Mouse (Mus musculus): ENCODE results near the gene Bicral. TPM values are rescaled to one million over a fixed set of nuclear protein-coding genes. Genes with fewer than 3 reads are reported as not detected.
A peak's percentile ranks its signal among the peaks of the same experiment; 100 is the strongest.
"Not testable (repeated sequence)": the region's sequence is repeated elsewhere in the genome, so short reads cannot be mapped to it uniquely, and the experiment has no call there.

Gene Bicral
- polyA plus RNA-seq, 1 experiment from 2014 or later, result 3.2 TPM

- H3K4me2 ChIP-seq, result peak within 1 kb of the TSS; percentile 82
- peak within 1 kb of the TSS; percentile 92 for H3K27ac ChIP-seq
- peaks cover 33% of the 10 kb centered on the region for H3K36me3 ChIP-seq
- H3K9me3 ChIP-seq (replicated peaks), result no peaks in the 10 kb centered on the region
- under 1% methylated on average over 50 of the region's 50 CpGs for WGBS
- peak within 1 kb of the TSS; percentile 95 for H3K4me3 ChIP-seq
- ATAC-seq (replicated peaks; ENCODE audit: insufficient number of reproducible peaks, insufficient read depth, low FRiP score, low read depth), result peak; percentile 90
- peak within 1 kb of the TSS; percentile 82 for H3K9ac ChIP-seq
- H3K4me1 ChIP-seq (replicated peaks), result peaks cover 16% of the 10 kb centered on the region
- no peaks in the 10 kb centered on the region for H3K27me3 ChIP-seq
These were observed 85.6 kb downstream of the Bicral start, which contains the start of gene 2310039H08Rik for GRCm38 (mm10) chr17:46772404-46773277. TSS of gene 2310039H08Rik (plus strand) at chr17:46772635.

GRCm38 (mm10) chr17:46772038-46772403, 86.3 kb downstream of the Bicral start:
- peak overlapping the region; percentile 95 for H3K4me3 ChIP-seq
- peak overlapping the region; percentile 92 for H3K27ac ChIP-seq
- 4% methylated on average over 5 of the region's 5 CpGs for WGBS
- H3K4me2 ChIP-seq, result peak overlapping the region; percentile 82
- no peak for ATAC-seq (replicated peaks; ENCODE audit: insufficient number of reproducible peaks, insufficient read depth, low FRiP score, low read depth)
- H3K27me3 ChIP-seq, result no peaks in the 10 kb centered on the region
- H3K36me3 ChIP-seq, result peaks cover 27% of the 10 kb centered on the region
- no peaks in the 10 kb centered on the region for H3K9me3 ChIP-seq (replicated peaks)
- peak overlapping the region; percentile 82 for H3K9ac ChIP-seq
- H3K4me1 ChIP-seq (replicated peaks), result peaks cover 16% of the 10 kb centered on the region

DNA sequence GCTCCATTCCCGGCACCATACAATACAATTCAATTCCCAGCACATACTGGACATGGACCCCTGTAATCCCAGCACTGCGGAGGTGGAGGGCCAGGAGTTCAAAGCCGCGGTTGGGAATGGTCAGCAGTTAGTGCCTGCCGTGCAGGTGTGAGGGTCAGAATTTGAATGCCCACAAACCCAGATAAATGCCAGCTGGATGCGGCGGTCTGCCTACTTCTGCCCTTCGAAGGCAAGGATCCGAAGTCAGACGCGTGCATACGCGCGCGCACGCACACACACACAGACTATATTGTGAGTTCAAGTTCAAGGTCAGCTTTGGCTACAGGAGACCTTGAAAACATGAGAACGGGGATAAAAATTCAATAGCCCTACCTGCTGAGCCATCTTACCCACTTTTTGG, 86.7 kb downstream of the Bicral start:
- ATAC-seq (replicated peaks; ENCODE audit: insufficient number of reproducible peaks, insufficient read depth, low FRiP score, low read depth), result no peak
- Histone ChIP-seq H3K9me3 (replicated peaks) (no peaks in the 10 kb centered on the region), H3K4me1 (replicated peaks) (peaks cover 16% of the 10 kb centered on the region), H3K36me3 (peaks cover 22% of the 10 kb centered on the region), H3K9ac (no peak overlapping the region), H3K4me2 (peak overlapping the region; percentile 82), H3K27ac (peak overlapping the region; percentile 92; the same call in 1 of the 2 replicates), H3K4me3 (peak overlapping the region; percentile 95), H3K27me3 (no peaks in the 10 kb centered on the region)
- 58% methylated on average over 17 of the region's 17 CpGs for WGBS

DNA sequence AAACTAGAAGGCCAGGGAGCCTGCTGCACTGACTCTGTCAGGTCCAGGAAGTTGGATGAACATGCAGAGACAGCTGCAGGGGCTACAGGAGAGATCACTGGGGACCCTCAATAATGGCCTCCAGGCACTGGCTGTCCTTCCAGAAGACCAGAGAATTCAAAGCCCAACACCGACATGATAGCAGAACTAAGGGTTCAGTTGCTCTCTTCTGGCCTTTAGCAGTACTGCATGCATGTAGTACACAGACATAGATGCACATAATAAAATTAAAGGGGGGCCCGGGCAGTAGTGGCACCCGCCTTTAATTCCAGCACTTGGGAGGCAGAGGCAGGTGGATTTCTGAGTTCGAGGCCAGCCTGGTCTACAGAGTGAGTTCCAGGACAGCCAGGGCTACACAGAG, 87.3 kb downstream of the Bicral start:
- no peak for ATAC-seq (replicated peaks; ENCODE audit: insufficient number of reproducible peaks, insufficient read depth, low FRiP score, low read depth)
- Histone ChIP-seq H3K4me2 (no peak overlapping the region), H3K9me3 (replicated peaks) (no peaks in the 10 kb centered on the region), H3K4me3 (no peak overlapping the region), H3K27ac (no peak overlapping the region), H3K9ac (no peak overlapping the region), H3K36me3 (peaks cover 17% of the 10 kb centered on the region), H3K4me1 (replicated peaks) (peaks cover 16% of the 10 kb centered on the region), H3K27me3 (no peaks in the 10 kb centered on the region)
- WGBS, result 87% methylated on average over 4 of the region's 4 CpGs

GRCm38 (mm10) chr17:46770546-46770945, 87.7 kb downstream of the Bicral start:
- ATAC-seq (replicated peaks; ENCODE audit: insufficient number of reproducible peaks, insufficient read depth, low FRiP score, low read depth), result no peak
- peaks cover 12% of the 10 kb centered on the region for H3K36me3 ChIP-seq
- no peak overlapping the region for H3K4me3 ChIP-seq
- H3K9me3 ChIP-seq (replicated peaks), result no peaks in the 10 kb centered on the region
- H3K9ac ChIP-seq, result no peak overlapping the region
- peaks cover 16% of the 10 kb centered on the region for H3K4me1 ChIP-seq (replicated peaks)
- H3K4me2 ChIP-seq, result no peak overlapping the region
- no peak overlapping the region for H3K27ac ChIP-seq
- no peaks in the 10 kb centered on the region for H3K27me3 ChIP-seq
- WGBS, result 84% methylated on average over 11 of the region's 11 CpGs

DNA sequence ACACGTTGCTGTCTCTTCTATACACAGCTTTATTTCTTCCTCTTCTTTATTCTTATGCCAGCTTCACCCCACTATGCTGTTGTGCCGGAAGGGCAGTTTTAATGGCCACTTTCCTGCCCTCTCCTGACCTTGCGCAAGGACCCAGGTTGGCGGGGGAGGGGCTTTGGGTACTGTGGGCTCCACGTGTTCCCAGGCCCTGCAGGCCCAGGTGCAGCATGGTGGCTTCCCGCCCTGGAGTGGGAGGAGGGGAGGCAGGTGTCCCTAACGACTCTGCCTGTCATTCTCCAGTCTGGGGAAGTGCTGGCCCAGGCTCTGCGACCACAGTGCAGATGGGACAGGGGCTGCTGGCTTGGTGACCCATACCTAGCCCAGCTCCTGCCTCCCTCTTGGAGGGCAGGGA, 90.4 kb downstream of the Bicral start:
- Histone ChIP-seq H3K4me3 (no peak overlapping the region), H3K4me2 (no peak overlapping the region), H3K27me3 (no peaks in the 10 kb centered on the region), H3K9ac (no peak overlapping the region), H3K9me3 (replicated peaks) (no peaks in the 10 kb centered on the region), H3K4me1 (replicated peaks) (peaks cover 6% of the 10 kb centered on the region), H3K27ac (no peak overlapping the region), H3K36me3 (no peaks in the 10 kb centered on the region)
- no peak for ATAC-seq (replicated peaks; ENCODE audit: insufficient number of reproducible peaks, insufficient read depth, low FRiP score, low read depth)
- 56% methylated on average over 8 of the region's 8 CpGs for WGBS

DNA sequence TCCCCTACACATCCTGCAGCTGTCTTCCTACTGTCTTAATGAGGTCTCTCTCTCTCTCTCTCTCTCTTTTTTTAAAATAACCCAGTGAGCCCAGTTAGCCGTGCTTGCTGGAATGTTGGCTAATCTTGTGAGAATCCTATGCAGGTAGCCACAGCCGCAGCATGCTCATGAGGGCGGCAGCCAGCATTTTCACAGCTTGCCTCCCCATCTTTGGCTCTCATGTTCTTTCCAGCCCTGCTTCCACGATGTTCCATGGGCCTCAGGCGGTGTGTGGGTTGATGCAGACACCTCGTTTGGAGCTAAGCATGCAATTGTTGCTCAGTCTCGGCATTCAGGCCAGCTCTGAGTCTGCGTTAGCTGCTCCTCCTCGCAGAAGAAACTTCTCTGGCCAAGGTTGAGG, 93.4 kb downstream of the Bicral start:
- not testable (repeated sequence) for H3K4me2 ChIP-seq; H3K9ac ChIP-seq; H3K4me1 ChIP-seq (replicated peaks); H3K27me3 ChIP-seq; H3K9me3 ChIP-seq (replicated peaks); H3K4me3 ChIP-seq; H3K36me3 ChIP-seq; ATAC-seq (replicated peaks; ENCODE audit: insufficient number of reproducible peaks, insufficient read depth, low FRiP score, low read depth); H3K27ac ChIP-seq
- WGBS, result 54% methylated on average over 9 of the region's 9 CpGs

- Histone ChIP-seq H3K36me3 (no peaks in the 10 kb centered on the region), H3K27me3 (no peaks in the 10 kb centered on the region), H3K9me3 (replicated peaks) (no peaks in the 10 kb centered on the region), H3K4me1 (replicated peaks) (no peaks in the 10 kb centered on the region), H3K4me2 (no peak within 1 kb of the TSS), H3K9ac (no peak within 1 kb of the TSS), H3K27ac (no peak within 1 kb of the TSS), H3K4me3 (peak within 1 kb of the TSS; percentile 12; the same call in 1 of the 2 replicates)
- WGBS, result 36% methylated on average over 2 of the region's 2 CpGs
- peak; percentile 53; the same call in 1 of the 2 replicates for ATAC-seq (replicated peaks; ENCODE audit: insufficient number of reproducible peaks, insufficient read depth, low FRiP score, low read depth)
These were observed 94.7 kb downstream of the Bicral start, which contains the start of gene Ptcra for GRCm38 (mm10) chr17:46763544-46763943. TSS of gene Ptcra (minus strand) at chr17:46763712.

DNA sequence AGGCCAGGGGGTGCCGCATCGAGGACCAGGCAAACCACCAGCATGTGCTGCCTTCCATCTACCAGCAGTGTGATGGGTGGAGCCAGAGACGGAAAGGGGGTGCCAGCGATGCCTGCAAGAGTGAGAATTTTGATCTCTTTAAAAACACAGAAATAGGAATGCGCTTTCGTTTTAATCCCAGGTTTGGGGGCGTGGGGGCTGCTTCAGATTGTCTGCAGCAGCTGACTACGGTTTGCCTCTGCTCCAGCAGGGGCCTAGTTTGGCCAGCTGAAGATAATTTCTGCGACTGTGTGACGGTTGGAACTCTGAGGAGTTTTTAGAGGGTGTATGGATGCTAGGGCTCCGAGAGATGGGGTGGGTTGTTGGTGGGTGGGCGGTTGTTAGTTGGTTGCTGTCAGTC, 99.5 kb downstream of the Bicral start:
- Histone ChIP-seq H3K36me3 (no peaks in the 10 kb centered on the region), H3K4me1 (replicated peaks) (no peaks in the 10 kb centered on the region), H3K27me3 (no peaks in the 10 kb centered on the region), H3K9me3 (replicated peaks) (no peaks in the 10 kb centered on the region), H3K9ac (no peak overlapping the region), H3K4me3 (no peak overlapping the region), H3K27ac (no peak overlapping the region), H3K4me2 (no peak overlapping the region)
- 75% methylated on average over 12 of the region's 12 CpGs for WGBS
- no peak for ATAC-seq (replicated peaks; ENCODE audit: insufficient number of reproducible peaks, insufficient read depth, low FRiP score, low read depth)

DNA sequence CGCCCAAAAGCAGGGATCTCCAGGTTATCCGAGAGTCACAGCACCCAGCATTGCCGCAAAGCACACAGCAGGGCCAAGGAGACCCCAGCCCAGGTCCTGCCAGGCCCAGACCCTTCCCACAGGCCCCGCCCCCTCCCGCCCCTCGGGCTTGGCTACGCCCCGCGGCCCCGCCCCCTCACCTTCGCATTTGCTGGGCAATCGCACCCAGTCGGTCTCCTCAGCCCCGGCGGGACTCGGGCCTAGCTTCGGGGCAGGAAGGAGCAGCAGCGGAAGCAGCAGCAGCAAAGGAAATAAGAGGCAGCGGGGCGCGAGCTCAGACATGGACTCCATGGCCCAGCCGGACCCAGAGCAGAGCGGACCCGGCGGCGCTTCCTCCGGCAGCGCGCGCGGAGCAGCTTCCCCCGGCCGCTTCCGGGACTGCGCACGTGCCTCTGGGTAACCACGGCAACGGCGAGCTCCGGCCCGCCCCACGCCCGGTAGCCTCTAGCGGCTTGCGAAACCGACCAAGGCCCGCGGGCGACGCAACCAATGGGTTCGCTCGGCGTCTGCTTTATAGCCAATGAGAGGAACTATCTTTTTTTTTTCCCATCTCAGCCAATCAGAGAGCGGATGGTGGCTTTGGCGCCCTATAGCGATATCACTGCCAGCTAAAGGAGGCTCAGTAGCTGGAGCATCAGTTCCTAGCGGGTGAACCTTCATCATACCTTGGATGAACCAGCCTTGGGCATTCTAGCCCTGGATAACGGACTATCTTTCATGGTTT, 106.3 kb downstream of the Bicral start, which contains the start of gene Cnpy3:
Cnpy3 (minus strand) TSS at position 421 of the 763 bp plus-strand sequence.
- Histone ChIP-seq H3K9ac (peak within 1 kb of the TSS; percentile 68), H3K4me1 (replicated peaks) (peaks cover 12% of the 10 kb centered on the region), H3K36me3 (no peaks in the 10 kb centered on the region), H3K27me3 (no peaks in the 10 kb centered on the region), H3K27ac (peak within 1 kb of the TSS; percentile 91), H3K4me2 (peak within 1 kb of the TSS; percentile 79), H3K9me3 (replicated peaks) (no peaks in the 10 kb centered on the region), H3K4me3 (peak within 1 kb of the TSS; percentile 82)
- ATAC-seq (replicated peaks; ENCODE audit: insufficient number of reproducible peaks, insufficient read depth, low FRiP score, low read depth), result peak; percentile 98
- WGBS, result under 1% methylated on average over 58 of the region's 58 CpGs

DNA sequence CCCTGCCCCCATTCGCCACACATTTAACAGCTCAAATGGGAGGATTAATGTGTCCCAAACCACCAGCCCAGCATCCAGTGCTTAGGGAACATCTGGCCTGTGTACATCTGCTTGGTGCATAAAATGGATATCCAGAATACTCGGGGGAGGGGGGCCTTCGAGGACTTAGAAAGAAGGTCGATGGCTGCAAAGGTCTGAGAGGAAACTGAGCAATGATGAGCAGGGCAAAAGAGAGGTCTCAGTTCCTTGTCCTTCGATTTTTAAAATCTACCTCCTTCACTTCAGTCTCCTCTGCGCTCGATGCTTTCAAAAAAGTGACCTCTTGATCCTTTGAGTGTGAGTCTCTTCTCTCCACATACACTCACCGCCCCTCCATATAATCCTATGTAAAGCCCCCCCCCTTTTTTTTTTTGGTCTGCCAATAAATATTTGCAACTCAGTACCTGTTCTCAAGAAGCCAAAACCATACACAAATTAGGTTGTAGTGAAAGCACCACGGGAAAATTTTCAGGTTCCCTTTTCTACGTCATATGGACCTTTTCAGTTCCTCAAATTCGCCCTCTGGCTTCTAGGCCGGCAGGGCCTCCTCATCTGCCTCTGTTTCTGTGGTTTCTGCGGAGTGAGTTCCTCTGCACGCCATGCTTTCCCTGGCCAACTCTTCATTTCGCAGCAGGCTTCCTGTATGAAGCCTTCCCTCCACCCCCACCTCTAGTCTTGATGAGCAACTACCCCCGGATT, 107.1 kb downstream of the Bicral start:
- Histone ChIP-seq H3K9me3 (replicated peaks) (no peaks in the 10 kb centered on the region), H3K4me1 (replicated peaks) (peaks cover 12% of the 10 kb centered on the region), H3K27me3 (no peaks in the 10 kb centered on the region), H3K4me2 (peak overlapping the region; percentile 79), H3K4me3 (peak overlapping the region; percentile 82), H3K27ac (peak overlapping the region; percentile 91), H3K36me3 (peaks cover 3% of the 10 kb centered on the region; the same call in 1 of the 2 replicates), H3K9ac (peak overlapping the region; percentile 68)
- WGBS, result 27% methylated on average over 16 of the region's 16 CpGs
- peak; percentile 23 for ATAC-seq (replicated peaks; ENCODE audit: insufficient number of reproducible peaks, insufficient read depth, low FRiP score, low read depth)

Measured in heart, embryonic 15.5 days (tissue).